Mouse (Mus musculus) kidney, adult 8-10 months (tissue): Measurements from ENCODE around the gene Slc26a10.
"Not testable (repeated sequence)": the region's sequence is repeated elsewhere in the genome, so short reads cannot be mapped to it uniquely, and the experiment has no call there.

Source experiments
- DNase-seq, 2 experiments: peaks; one replicate each; pipeline ENCODE4 v3.0.0; 2022

Slc26a10 gene

GRCm38 (mm10) chr10:127197505-127198110 lies 17.2 kb upstream of the Slc26a10 start:
- DNase-seq = no peak

GRCm38 (mm10) chr10:127197104-127197503 lies 16.7 kb upstream of the Slc26a10 start:
- DNase-seq = no peak

- DNase-seq = peak; percentile 70 to 78
Observed at GRCm38 (mm10) chr10:127196392-127196791, 15.9 kb upstream of the Slc26a10 start.

- peak in 1 of 2 experiments; percentile 45 for DNase-seq
Observed at GRCm38 (mm10) chr10:127195328-127196129, 15.1 kb upstream of the Slc26a10 start, which contains the start of gene Dtx3. Dtx3 (minus strand) TSS chr10:127195728.

- peak; percentile 77 to 84 for DNase-seq
Observed at GRCm38 (mm10) chr10:127194428-127195327, 14.2 kb upstream of the Slc26a10 start.

- no peak for DNase-seq
Observed at GRCm38 (mm10) chr10:127193011-127193410, 12.6 kb upstream of the Slc26a10 start.

GRCm38 (mm10) chr10:127192057-127192328 lies 11.5 kb upstream of the Slc26a10 start:
- not testable (repeated sequence) for DNase-seq

GRCm38 (mm10) chr10:127191191-127192056 lies 11.0 kb upstream of the Slc26a10 start:
- DNase-seq = no peak

GRCm38 (mm10) chr10:127190398-127191190 lies 10.1 kb upstream of the Slc26a10 start:
- no peak for DNase-seq

- DNase-seq = no peak
Observed at GRCm38 (mm10) chr10:127189651-127190381, 9.4 kb upstream of the Slc26a10 start, which contains the start of gene Arhgef25. Arhgef25 (minus strand) TSS chr10:127190083.

- no peak for DNase-seq
Observed at GRCm38 (mm10) chr10:127189116-127189650, 8.7 kb upstream of the Slc26a10 start.

- DNase-seq = no peak
Observed at GRCm38 (mm10) chr10:127188465-127189115, 8.1 kb upstream of the Slc26a10 start.

- DNase-seq = no peak
Observed at GRCm38 (mm10) chr10:127188079-127188453, 7.6 kb upstream of the Slc26a10 start.

- DNase-seq = no peak
Observed at GRCm38 (mm10) chr10:127187371-127188078, 7.1 kb upstream of the Slc26a10 start.

- no peak for DNase-seq
Observed at GRCm38 (mm10) chr10:127186451-127186850, 6.0 kb upstream of the Slc26a10 start.

- DNase-seq = no peak
Observed at GRCm38 (mm10) chr10:127185506-127185905, 5.1 kb upstream of the Slc26a10 start.

- no peak for DNase-seq
Observed at GRCm38 (mm10) chr10:127185101-127185500, 4.7 kb upstream of the Slc26a10 start.

GRCm38 (mm10) chr10:127183759-127184158 lies 3.3 kb upstream of the Slc26a10 start:
- DNase-seq = no peak

GRCm38 (mm10) chr10:127182624-127183023 lies 2.2 kb upstream of the Slc26a10 start:
- DNase-seq = no peak
